Mouse (Mus musculus): ENCODE data around the gene Icam4.

GRCm38 (mm10) chr9:21051578-21051977 lies 22.4 kb downstream of the Icam4 start:
- TF ChIP-seq TAL1 (IDR thresholded peaks at IDR 0.05; ENCODE audit: low read length) (no peak), GATA1 (IDR thresholded peaks at IDR 0.05; ENCODE audit: low read length) (no peak)
